Mouse (Mus musculus): ENCODE measurements around the gene Pabpc4. TPM values are rescaled to one million over a fixed set of nuclear protein-coding genes. Genes with fewer than 3 reads are reported as not detected.
"Not testable (repeated sequence)": the region's sequence is repeated elsewhere in the genome, so short reads cannot be mapped to it uniquely, and the experiment has no call there.

Gene Pabpc4
- polyA plus RNA-seq, 1 experiment from 2014 or later, result 56.2 TPM

DNA sequence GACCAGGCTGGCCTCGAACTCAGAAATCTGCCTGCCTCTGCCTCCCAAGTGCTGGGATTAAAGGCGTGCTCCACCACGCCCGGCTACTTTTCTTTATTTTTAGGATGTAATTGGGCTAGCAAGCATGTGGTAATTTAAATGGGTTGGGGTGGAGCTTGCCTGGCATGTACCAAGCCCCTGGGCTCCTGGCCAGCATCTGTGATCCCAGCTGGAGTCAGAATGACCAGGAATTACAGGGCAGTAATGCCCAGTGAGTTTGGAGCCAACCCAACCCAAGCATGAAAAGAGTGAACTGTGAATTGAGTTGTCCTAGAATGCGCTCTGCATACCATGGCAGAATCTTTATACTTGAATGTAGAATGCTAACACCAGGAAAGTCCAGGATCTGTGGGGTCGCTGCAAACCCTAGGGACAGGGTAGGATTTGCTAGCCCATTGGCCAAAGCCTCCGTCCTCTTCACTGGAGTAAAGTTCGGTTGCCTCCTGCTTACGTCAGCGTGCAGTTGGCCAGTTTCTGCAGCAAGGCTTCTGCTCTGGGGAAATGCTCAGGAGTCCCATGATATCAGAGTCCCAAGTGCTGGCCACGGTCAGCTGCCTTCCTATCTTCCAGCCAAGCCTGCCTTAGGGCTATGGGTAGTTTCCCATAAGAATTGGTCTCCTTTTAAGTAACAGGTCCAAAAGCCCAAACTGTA, 37.0 kb downstream of the Pabpc4 start:
- Histone ChIP-seq H3K4me1 (ENCODE audit: control insufficient read depth, insufficient read depth, low read length) (no peaks in the 10 kb centered on the region), H3K9me3 (ENCODE audit: control insufficient read depth, low read depth, low read length) (no peaks in the 10 kb centered on the region), H3K4me3 (ENCODE audit: low read depth, low read length) (no peak overlapping the region), H3K27ac (ENCODE audit: low read length) (no peak overlapping the region), H3K9ac (replicated peaks; ENCODE audit: low read depth, low read length) (no peak overlapping the region), H3K36me3 (ENCODE audit: control insufficient read depth, insufficient read depth, low read length) (peaks cover 58% of the 10 kb centered on the region), H3K27me3 (ENCODE audit: control insufficient read depth, insufficient read depth, low read length) (no peaks in the 10 kb centered on the region), H3K4me2 (replicated peaks; ENCODE audit: low read depth, low read length) (no peak overlapping the region)
- ATAC-seq (ENCODE audit: insufficient number of reproducible peaks, insufficient read depth, low FRiP score, low read depth), result no peak
- 97% methylated on average over 11 of the region's 11 CpGs for WGBS

DNA sequence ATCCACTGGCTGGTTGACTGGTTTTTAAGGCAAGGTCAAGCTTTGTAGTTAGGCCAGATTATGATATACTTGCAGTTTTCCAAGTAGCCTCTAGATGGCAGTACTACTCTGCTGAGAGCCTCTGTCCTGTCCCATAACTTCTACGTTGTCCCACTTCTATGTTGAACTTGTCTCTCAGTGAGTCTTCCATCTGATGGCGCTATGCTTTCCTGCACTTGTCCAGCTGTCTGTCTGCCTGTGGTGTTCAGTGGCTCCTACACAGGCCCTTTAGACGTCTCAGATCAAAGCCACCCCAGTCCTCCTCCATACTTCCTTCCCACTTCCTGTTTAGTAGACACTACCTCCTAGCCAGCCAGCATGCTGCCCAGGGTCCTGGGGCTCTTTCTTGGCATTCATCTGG, 43.6 kb downstream of the Pabpc4 start:
- Histone ChIP-seq H3K27ac (ENCODE audit: low read length) (no peak overlapping the region), H3K27me3 (ENCODE audit: control insufficient read depth, insufficient read depth, low read length) (no peaks in the 10 kb centered on the region), H3K9me3 (ENCODE audit: control insufficient read depth, low read depth, low read length) (no peaks in the 10 kb centered on the region), H3K4me2 (replicated peaks; ENCODE audit: low read depth, low read length) (no peak overlapping the region), H3K4me3 (ENCODE audit: low read depth, low read length) (no peak overlapping the region), H3K9ac (replicated peaks; ENCODE audit: low read depth, low read length) (no peak overlapping the region), H3K36me3 (ENCODE audit: control insufficient read depth, insufficient read depth, low read length) (peaks cover 13% of the 10 kb centered on the region), H3K4me1 (ENCODE audit: control insufficient read depth, insufficient read depth, low read length) (no peaks in the 10 kb centered on the region)
- ATAC-seq (ENCODE audit: insufficient number of reproducible peaks, insufficient read depth, low FRiP score, low read depth), result no peak
- 29% methylated on average over 3 of the region's 3 CpGs for WGBS

DNA sequence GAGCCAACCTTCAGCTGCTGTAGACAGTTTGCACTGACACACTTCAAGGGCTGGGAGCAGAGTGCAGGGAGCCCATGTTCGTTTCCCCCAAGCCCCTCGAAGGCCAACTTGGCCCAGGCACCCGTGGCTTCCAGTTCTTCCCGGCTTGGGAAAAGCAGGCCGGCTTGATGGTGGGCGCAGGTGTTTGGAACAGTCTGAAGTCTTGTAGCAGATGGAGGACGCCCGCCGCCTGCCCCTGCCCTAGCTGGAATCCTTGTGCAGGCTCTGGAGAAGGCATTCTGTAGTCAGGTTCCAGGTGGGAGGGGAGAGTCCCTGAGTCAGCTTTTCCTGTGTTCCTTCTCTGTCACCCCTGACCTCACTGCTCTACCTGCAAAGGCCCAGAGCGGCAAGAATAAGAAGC, 44.8 kb downstream of the Pabpc4 start:
- no peak overlapping the region for H3K4me2 ChIP-seq (replicated peaks; ENCODE audit: low read depth, low read length)
- no peak overlapping the region for H3K4me3 ChIP-seq (ENCODE audit: low read depth, low read length)
- no peak for ATAC-seq (ENCODE audit: insufficient number of reproducible peaks, insufficient read depth, low FRiP score, low read depth)
- no peak overlapping the region for H3K27ac ChIP-seq (ENCODE audit: low read length)
- no peak overlapping the region for H3K9ac ChIP-seq (replicated peaks; ENCODE audit: low read depth, low read length)
- H3K9me3 ChIP-seq (ENCODE audit: control insufficient read depth, low read depth, low read length), result no peaks in the 10 kb centered on the region
- WGBS, result 89% methylated on average over 10 of the region's 10 CpGs
- H3K36me3 ChIP-seq (ENCODE audit: control insufficient read depth, insufficient read depth, low read length), result peaks cover 9% of the 10 kb centered on the region
- no peaks in the 10 kb centered on the region for H3K4me1 ChIP-seq (ENCODE audit: control insufficient read depth, insufficient read depth, low read length)
- H3K27me3 ChIP-seq (ENCODE audit: control insufficient read depth, insufficient read depth, low read length), result no peaks in the 10 kb centered on the region

DNA sequence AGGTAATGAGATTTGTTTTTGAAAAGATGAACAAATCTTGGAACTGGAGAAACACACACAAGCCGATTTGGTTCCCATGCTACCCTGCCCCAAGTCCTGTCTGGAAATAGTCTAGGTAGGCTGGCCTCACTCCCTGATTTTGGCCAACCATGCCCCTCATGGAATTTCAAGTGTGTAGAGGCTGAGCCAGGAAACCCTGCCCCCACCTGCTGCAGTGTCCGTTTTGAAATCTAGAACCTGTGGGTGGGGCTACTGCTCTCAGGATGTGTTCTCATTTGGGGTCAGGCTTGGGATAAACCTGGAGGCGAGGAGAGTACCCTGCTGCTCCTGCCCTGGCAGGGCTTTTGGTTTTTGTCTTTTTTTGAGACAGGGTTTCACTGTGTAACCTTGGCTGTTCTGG, 46.1 kb downstream of the Pabpc4 start:
- H3K4me1 ChIP-seq (ENCODE audit: control insufficient read depth, insufficient read depth, low read length), result no peaks in the 10 kb centered on the region
- no peak overlapping the region for H3K27ac ChIP-seq (ENCODE audit: low read length)
- H3K4me2 ChIP-seq (replicated peaks; ENCODE audit: low read depth, low read length), result no peak overlapping the region
- no peak for ATAC-seq (ENCODE audit: insufficient number of reproducible peaks, insufficient read depth, low FRiP score, low read depth)
- H3K9me3 ChIP-seq (ENCODE audit: control insufficient read depth, low read depth, low read length), result no peaks in the 10 kb centered on the region
- H3K36me3 ChIP-seq (ENCODE audit: control insufficient read depth, insufficient read depth, low read length), result peaks cover 6% of the 10 kb centered on the region; the same call in 1 of the 2 replicates
- no peak overlapping the region for H3K4me3 ChIP-seq (ENCODE audit: low read depth, low read length)
- no peak overlapping the region for H3K9ac ChIP-seq (replicated peaks; ENCODE audit: low read depth, low read length)
- no peaks in the 10 kb centered on the region for H3K27me3 ChIP-seq (ENCODE audit: control insufficient read depth, insufficient read depth, low read length)
- WGBS, result 49% methylated on average over 3 of the region's 3 CpGs

DNA sequence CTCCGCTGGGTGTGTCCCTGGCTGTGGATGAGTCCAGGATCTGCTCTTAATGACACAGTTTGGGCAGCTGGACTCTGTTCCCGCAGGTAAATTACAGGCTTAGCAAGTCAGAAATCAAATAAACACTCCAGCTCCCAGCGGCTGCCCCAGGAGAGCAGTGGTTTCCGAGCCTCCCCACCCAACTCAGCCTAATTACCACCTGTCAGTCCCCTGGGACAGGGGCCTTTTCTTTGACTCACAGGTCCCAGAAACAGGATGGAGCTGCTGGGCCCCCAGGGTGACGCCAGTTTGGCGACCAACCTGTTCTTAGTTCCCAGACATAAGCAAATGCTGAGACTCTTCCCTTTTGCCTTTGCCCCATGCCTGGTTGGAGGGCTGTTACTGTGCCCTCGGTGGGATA, 49.7 kb downstream of the Pabpc4 start:
- Histone ChIP-seq H3K27me3 (ENCODE audit: control insufficient read depth, insufficient read depth, low read length) (no peaks in the 10 kb centered on the region), H3K36me3 (ENCODE audit: control insufficient read depth, insufficient read depth, low read length) (no peaks in the 10 kb centered on the region), H3K27ac (ENCODE audit: low read length) (no peak overlapping the region), H3K4me2 (replicated peaks; ENCODE audit: low read depth, low read length) (no peak overlapping the region), H3K9ac (replicated peaks; ENCODE audit: low read depth, low read length) (no peak overlapping the region), H3K9me3 (ENCODE audit: control insufficient read depth, low read depth, low read length) (no peaks in the 10 kb centered on the region), H3K4me1 (ENCODE audit: control insufficient read depth, insufficient read depth, low read length) (no peaks in the 10 kb centered on the region), H3K4me3 (ENCODE audit: low read depth, low read length) (no peak overlapping the region)
- WGBS, result 67% methylated on average over 7 of the region's 7 CpGs
- ATAC-seq (ENCODE audit: insufficient number of reproducible peaks, insufficient read depth, low FRiP score, low read depth), result no peak

DNA sequence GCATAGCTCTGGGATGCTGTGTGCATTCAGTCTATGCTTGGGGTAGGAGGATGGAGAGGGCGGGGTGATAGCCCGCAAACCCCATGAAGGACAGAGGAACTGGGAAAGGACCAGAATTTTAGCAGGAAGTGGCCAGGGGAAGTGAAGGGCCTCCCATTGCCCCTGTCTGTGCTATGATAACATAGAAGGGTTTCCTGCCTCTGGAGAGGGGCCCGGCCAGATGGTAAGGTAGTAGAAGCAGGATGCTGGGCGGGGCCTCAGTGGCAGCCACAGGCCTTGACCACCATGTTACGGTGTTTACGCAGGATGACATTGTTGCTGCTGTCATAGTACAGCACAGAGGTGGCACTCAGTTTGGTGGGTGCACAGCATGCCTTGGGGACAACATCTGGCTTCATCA, 50.9 kb downstream of the Pabpc4 start:
- no peaks in the 10 kb centered on the region for H3K36me3 ChIP-seq (ENCODE audit: control insufficient read depth, insufficient read depth, low read length)
- H3K4me1 ChIP-seq (ENCODE audit: control insufficient read depth, insufficient read depth, low read length), result no peaks in the 10 kb centered on the region
- no peaks in the 10 kb centered on the region for H3K9me3 ChIP-seq (ENCODE audit: control insufficient read depth, low read depth, low read length)
- no peak overlapping the region for H3K9ac ChIP-seq (replicated peaks; ENCODE audit: low read depth, low read length)
- no peak for ATAC-seq (ENCODE audit: insufficient number of reproducible peaks, insufficient read depth, low FRiP score, low read depth)
- H3K27me3 ChIP-seq (ENCODE audit: control insufficient read depth, insufficient read depth, low read length), result no peaks in the 10 kb centered on the region
- H3K4me2 ChIP-seq (replicated peaks; ENCODE audit: low read depth, low read length), result no peak overlapping the region
- WGBS, result 71% methylated on average over 6 of the region's 6 CpGs
- no peak overlapping the region for H3K27ac ChIP-seq (ENCODE audit: low read length)
- no peak overlapping the region for H3K4me3 ChIP-seq (ENCODE audit: low read depth, low read length)

DNA sequence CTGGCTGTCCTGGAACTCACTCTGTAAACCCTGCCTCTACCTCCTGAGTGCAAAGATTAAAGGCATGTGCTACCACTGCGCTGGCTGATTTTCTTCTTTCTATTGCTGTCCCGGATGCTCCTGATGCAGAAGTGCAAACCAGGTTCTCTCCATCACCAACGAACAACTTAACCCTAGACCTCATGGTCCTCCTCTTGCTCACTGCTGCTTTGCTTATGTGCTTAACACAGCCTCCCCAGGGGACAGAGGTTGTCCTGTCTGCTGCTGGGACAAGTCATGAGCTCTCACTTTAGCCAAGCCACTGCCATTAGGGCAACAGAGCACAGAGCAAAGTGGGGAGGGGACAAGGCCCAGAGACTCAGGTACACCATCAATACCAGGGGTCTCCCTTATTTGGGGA, 52.3 kb downstream of the Pabpc4 start:
- H3K36me3 ChIP-seq (ENCODE audit: control insufficient read depth, insufficient read depth, low read length), result no peaks in the 10 kb centered on the region
- WGBS, result 87% methylated on average over 3 of the region's 3 CpGs

DNA sequence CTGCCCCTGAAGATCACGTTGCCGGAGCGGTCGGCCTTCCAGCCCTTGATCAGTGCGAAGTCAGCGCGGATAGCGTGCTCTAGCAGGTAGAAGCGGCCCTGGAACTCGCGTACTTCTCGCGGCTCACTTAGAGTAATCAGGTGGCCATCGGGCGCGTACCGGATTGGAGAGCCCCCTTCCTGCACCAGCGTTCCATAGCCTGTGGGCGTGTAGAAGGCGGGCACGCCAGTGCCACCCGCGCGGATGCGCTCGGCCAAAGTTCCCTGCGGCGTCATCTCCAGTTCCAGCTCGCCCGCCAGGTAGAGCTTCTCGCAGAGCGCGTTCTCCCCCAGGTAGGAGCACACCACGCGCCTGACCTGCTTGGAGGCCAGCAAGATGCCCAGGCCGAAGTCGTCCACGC, 60.8 kb downstream of the Pabpc4 start:
- not testable (repeated sequence) for H3K27ac ChIP-seq (ENCODE audit: low read length); ATAC-seq (ENCODE audit: insufficient number of reproducible peaks, insufficient read depth, low FRiP score, low read depth)
- 18% methylated on average over 21 of the region's 38 CpGs for whole genome bisulfite sequencing

More for the DNA sequence above, 52.3 kb downstream of the Pabpc4 start:
- Histone ChIP-seq H3K4me1 (ENCODE audit: control insufficient read depth, insufficient read depth, low read length) (no peaks in the 10 kb centered on the region), H3K4me2 (replicated peaks; ENCODE audit: low read depth, low read length) (no peak overlapping the region), H3K9me3 (ENCODE audit: control insufficient read depth, low read depth, low read length) (no peaks in the 10 kb centered on the region), H3K9ac (replicated peaks; ENCODE audit: low read depth, low read length) (no peak overlapping the region), H3K27ac (ENCODE audit: low read length) (no peak overlapping the region), H3K27me3 (ENCODE audit: control insufficient read depth, insufficient read depth, low read length) (no peaks in the 10 kb centered on the region), H3K4me3 (ENCODE audit: low read depth, low read length) (no peak overlapping the region)
- no peak for ATAC-seq (ENCODE audit: insufficient number of reproducible peaks, insufficient read depth, low FRiP score, low read depth)

DNA sequence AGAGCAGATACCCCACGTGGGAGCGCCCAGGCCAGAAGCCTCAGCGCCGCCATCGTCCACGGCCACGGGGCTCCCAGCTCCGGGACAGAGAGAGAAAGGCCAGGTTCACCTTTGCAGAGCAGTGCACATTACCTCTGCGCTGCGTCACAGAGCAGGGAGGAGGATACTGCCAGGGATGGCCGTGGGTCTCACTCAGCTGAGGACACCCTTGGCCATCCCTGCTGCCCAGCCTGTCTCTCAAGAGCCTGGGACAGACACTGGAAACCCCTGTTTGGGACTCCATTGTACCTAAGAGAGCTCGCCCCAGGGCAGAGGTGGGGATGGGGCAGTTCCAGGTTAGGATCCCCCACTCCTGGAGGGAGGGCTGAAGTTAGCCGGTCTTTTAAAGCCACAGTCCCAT, 61.4 kb downstream of the Pabpc4 start, which contains the start of gene Oxct2a:
Oxct2a (minus strand) TSS at position 101 of the 400 bp plus-strand sequence.
- H3K36me3 ChIP-seq (ENCODE audit: control insufficient read depth, insufficient read depth, low read length), result no peaks in the 10 kb centered on the region
- ATAC-seq (ENCODE audit: insufficient number of reproducible peaks, insufficient read depth, low FRiP score, low read depth), result no peak

More for the DNA sequence above, 60.8 kb downstream of the Pabpc4 start:
- H3K4me3 ChIP-seq (ENCODE audit: low read depth, low read length), result peak overlapping the region; percentile 11; the same call in 1 of the 2 replicates
- H3K4me1 ChIP-seq (ENCODE audit: control insufficient read depth, insufficient read depth, low read length); H3K9ac ChIP-seq (replicated peaks; ENCODE audit: low read depth, low read length); H3K27me3 ChIP-seq (ENCODE audit: control insufficient read depth, insufficient read depth, low read length); H3K36me3 ChIP-seq (ENCODE audit: control insufficient read depth, insufficient read depth, low read length); H3K9me3 ChIP-seq (ENCODE audit: control insufficient read depth, low read depth, low read length): not testable (repeated sequence)
- H3K4me2 ChIP-seq (replicated peaks; ENCODE audit: low read depth, low read length), result peak overlapping the region; percentile 40

More for the DNA sequence above, 61.4 kb downstream of the Pabpc4 start, which contains the start of gene Oxct2a:
- peak within 1 kb of the TSS; percentile 11; the same call in 1 of the 2 replicates for H3K4me3 ChIP-seq (ENCODE audit: low read depth, low read length)
- WGBS, result 12% methylated on average over 13 of the region's 13 CpGs
- H3K9ac ChIP-seq (replicated peaks; ENCODE audit: low read depth, low read length), result no peak within 1 kb of the TSS
- H3K27me3 ChIP-seq (ENCODE audit: control insufficient read depth, insufficient read depth, low read length), result 0 out of 2 replicates have a peak, but pooled peaks cover 4% of the 10 kb centered on the region
- no peaks in the 10 kb centered on the region for H3K9me3 ChIP-seq (ENCODE audit: control insufficient read depth, low read depth, low read length)
- H3K27ac ChIP-seq (ENCODE audit: low read length), result no peak within 1 kb of the TSS
- H3K4me2 ChIP-seq (replicated peaks; ENCODE audit: low read depth, low read length), result peak within 1 kb of the TSS; percentile 40
- H3K4me1 ChIP-seq (ENCODE audit: control insufficient read depth, insufficient read depth, low read length), result no peaks in the 10 kb centered on the region
